Mouse (Mus musculus) ZHBTc4 (cell line): Measurements from ENCODE around the gene Adamts20.
A peak's percentile ranks its signal among the peaks of the same experiment; 100 is the strongest.
"Not testable (repeated sequence)": the region's sequence is repeated elsewhere in the genome, so short reads cannot be mapped to it uniquely, and the experiment has no call there.

Experiments used
- DNase-seq: peaks from one replicate; pipeline ENCODE4 v3.0.0-alpha.2; 2011; ENCODE audit warnings: low read depth, low spot score

Adamts20 gene

GRCm38 (mm10) chr15:94465318-94465717 lies at the start of gene Adamts20:
Gene Adamts20 (minus strand): TSS chr15:94465418.
- DNase-seq, result no peak

GRCm38 (mm10) chr15:94503451-94504215 lies 38.4 kb upstream of the Adamts20 start:
- no peak for DNase-seq

GRCm38 (mm10) chr15:94499260-94499659 lies 34.0 kb upstream of the Adamts20 start:
- DNase-seq, result no peak

- DNase-seq, result peak; percentile 55
Observed at GRCm38 (mm10) chr15:94495936-94496335, 30.7 kb upstream of the Adamts20 start.

- DNase-seq, result no peak
Observed at GRCm38 (mm10) chr15:94494445-94494844, 29.2 kb upstream of the Adamts20 start.

- no peak for DNase-seq
Observed at GRCm38 (mm10) chr15:94489433-94489832, 24.2 kb upstream of the Adamts20 start.

- DNase-seq, result not testable (repeated sequence)
Observed at GRCm38 (mm10) chr15:94488028-94488427, 22.8 kb upstream of the Adamts20 start.

GRCm38 (mm10) chr15:94482555-94482954 lies 17.3 kb upstream of the Adamts20 start:
- no peak for DNase-seq

- DNase-seq, result no peak
Observed at GRCm38 (mm10) chr15:94480792-94481191, 15.6 kb upstream of the Adamts20 start.

- no peak for DNase-seq
Observed at GRCm38 (mm10) chr15:94480248-94480647, 15.0 kb upstream of the Adamts20 start.

GRCm38 (mm10) chr15:94479513-94480136 lies 14.4 kb upstream of the Adamts20 start:
- no peak for DNase-seq

- DNase-seq, result no peak
Observed at GRCm38 (mm10) chr15:94478706-94479105, 13.5 kb upstream of the Adamts20 start.

GRCm38 (mm10) chr15:94477287-94477686 lies 12.1 kb upstream of the Adamts20 start:
- DNase-seq, result no peak

- DNase-seq, result no peak
Observed at GRCm38 (mm10) chr15:94475975-94476374, 10.8 kb upstream of the Adamts20 start.

- no peak for DNase-seq
Observed at GRCm38 (mm10) chr15:94470361-94470760, 5.1 kb upstream of the Adamts20 start.

GRCm38 (mm10) chr15:94464881-94465280 lies 337 bp downstream of the Adamts20 start:
- DNase-seq, result no peak

- peak; percentile 59 for DNase-seq
Observed at GRCm38 (mm10) chr15:94463251-94463650, 2.0 kb downstream of the Adamts20 start.

- DNase-seq, result no peak
Observed at GRCm38 (mm10) chr15:94462206-94462605, 3.0 kb downstream of the Adamts20 start.

GRCm38 (mm10) chr15:94461166-94461565 lies 4.1 kb downstream of the Adamts20 start:
- DNase-seq, result no peak

- DNase-seq, result no peak
Observed at GRCm38 (mm10) chr15:94457636-94458390, 7.4 kb downstream of the Adamts20 start.

GRCm38 (mm10) chr15:94452848-94453247 lies 12.4 kb downstream of the Adamts20 start:
- no peak for DNase-seq

- DNase-seq, result no peak
Observed at GRCm38 (mm10) chr15:94451600-94451999, 13.6 kb downstream of the Adamts20 start.
